Mouse (Mus musculus): ENCODE measurements around the gene Map4k3. TPM values are rescaled to one million over a fixed set of nuclear protein-coding genes. Genes with fewer than 3 reads are reported as not detected.
A peak's percentile ranks its signal among the peaks of the same experiment; 100 is the strongest.

Map4k3 gene
- polyA plus RNA-seq, 1 experiment from 2014 or later = 23.5 TPM

DNA sequence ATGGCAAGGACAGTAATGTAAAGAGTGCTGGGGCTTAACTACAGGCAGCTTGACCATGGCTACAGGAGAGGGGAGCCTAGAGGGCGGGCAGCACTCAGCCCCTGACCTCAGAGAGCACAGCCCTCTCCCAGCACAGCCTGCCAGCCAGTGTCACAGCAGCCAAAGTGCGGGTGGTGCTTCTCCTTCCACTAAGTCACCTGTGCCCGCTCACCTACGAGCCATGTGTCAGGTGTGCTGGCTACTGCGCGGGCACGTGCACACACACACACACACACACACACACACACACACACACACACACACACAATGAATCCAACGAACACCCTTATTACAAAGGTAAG, 82.6 kb downstream of the Map4k3 start:
- no peak for ATAC-seq
- H3K4me2 ChIP-seq (replicated peaks) = no peak overlapping the region
- no peak overlapping the region for H3K4me3 ChIP-seq (replicated peaks)
- no peaks in the 10 kb centered on the region for H3K27me3 ChIP-seq
- no peaks in the 10 kb centered on the region for H3K9me3 ChIP-seq
- H3K36me3 ChIP-seq = peaks cover 66% of the 10 kb centered on the region
- no peak overlapping the region for H3K27ac ChIP-seq
- no peaks in the 10 kb centered on the region for H3K4me1 ChIP-seq (replicated peaks)
- no peak overlapping the region for H3K9ac ChIP-seq (replicated peaks)
- 95% methylated on average over 6 of the region's 8 CpGs for WGBS

DNA sequence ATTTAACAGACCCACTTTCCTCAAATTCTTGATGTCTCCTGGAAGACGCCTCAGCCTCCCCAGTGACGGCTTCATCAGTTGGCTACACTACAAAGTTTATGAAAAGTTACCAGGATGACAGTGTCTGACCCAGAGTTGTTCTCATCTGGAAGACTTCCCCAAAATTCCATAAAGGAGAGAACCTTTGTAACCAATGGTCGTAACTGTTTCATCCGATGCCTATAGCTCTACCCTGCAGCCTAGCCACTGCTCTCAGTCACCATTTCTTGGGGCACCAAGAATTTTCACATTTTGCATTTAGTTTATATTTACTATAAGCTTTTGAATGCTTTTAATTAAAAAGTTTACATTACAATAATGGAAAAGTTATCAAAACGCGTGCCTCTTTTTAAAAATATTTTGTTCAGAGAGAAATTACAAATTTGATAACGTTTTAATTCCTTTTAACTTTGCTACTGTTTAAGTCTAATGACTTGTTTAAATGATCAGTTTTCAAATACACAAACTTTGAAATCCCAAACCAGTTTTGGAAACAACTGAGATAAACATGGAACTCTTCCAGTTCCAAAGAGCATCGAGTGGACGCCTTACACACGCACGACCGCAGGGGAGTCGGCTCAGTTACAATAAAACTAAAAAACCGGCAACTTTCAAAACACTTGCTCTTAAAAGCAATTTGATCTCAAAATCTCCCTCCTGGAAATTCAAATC, 83.1 kb downstream of the Map4k3 start:
- peaks cover 67% of the 10 kb centered on the region for H3K36me3 ChIP-seq
- no peak overlapping the region for H3K27ac ChIP-seq
- no peak overlapping the region for H3K4me3 ChIP-seq (replicated peaks)
- H3K9me3 ChIP-seq = no peaks in the 10 kb centered on the region
- no peak overlapping the region for H3K9ac ChIP-seq (replicated peaks)
- 96% methylated on average over 14 of the region's 14 CpGs for WGBS
- no peak overlapping the region for H3K4me2 ChIP-seq (replicated peaks)
- H3K4me1 ChIP-seq (replicated peaks) = no peaks in the 10 kb centered on the region
- no peaks in the 10 kb centered on the region for H3K27me3 ChIP-seq
- ATAC-seq = no peak

DNA sequence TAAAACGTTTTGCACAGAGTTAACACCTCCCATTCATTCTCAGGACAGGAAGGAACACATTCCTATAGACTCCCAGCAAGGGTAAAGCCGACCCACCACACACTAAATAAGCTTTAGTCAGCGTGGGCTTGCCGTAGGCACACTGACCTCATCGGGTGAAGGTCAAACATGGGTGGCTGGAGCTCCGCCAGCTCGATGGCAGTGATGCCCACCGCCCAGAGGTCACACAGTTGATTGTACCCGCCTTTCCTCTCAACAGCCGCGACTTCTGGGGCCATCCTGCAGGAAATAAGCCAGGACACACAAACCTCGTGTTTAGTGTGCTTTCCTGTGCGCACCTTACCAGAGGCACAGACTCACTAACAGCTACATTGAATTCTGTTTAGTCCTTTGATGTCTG, 83.7 kb downstream of the Map4k3 start:
- Histone ChIP-seq H3K36me3 (peaks cover 65% of the 10 kb centered on the region), H3K9me3 (no peaks in the 10 kb centered on the region), H3K27ac (no peak overlapping the region), H3K4me3 (replicated peaks) (no peak overlapping the region), H3K4me1 (replicated peaks) (no peaks in the 10 kb centered on the region), H3K27me3 (no peaks in the 10 kb centered on the region), H3K9ac (replicated peaks) (no peak overlapping the region), H3K4me2 (replicated peaks) (no peak overlapping the region)
- no peak for ATAC-seq
- 84% methylated on average over 13 of the region's 13 CpGs for WGBS

DNA sequence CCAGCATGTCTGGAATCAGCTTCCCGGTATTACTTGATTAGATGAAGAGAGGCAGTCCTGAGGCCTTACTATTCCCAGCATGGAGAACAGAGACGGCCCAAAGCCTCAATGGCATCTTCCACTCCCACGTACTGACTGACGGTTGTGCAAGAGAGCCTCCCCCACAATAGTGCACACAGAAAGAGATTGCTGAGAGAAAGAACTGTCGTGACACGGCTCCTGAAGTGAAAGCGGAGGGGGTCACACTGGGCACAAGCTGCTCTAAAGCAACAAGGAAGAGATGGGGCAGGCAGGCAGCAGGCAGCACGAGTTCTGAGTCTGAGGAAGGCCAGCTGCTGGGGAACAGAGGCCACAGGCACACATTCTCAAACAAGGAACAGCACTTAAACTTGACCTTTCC, 90.2 kb downstream of the Map4k3 start:
- Histone ChIP-seq H3K9me3 (no peaks in the 10 kb centered on the region), H3K36me3 (peaks cover 32% of the 10 kb centered on the region), H3K4me1 (replicated peaks) (0 out of 2 replicates have a peak, but pooled peaks cover 5% of the 10 kb centered on the region), H3K27me3 (no peaks in the 10 kb centered on the region), H3K4me3 (replicated peaks) (no peak overlapping the region), H3K27ac (peak overlapping the region; percentile 39; the same call in 1 of the 2 replicates), H3K4me2 (replicated peaks) (no peak overlapping the region), H3K9ac (replicated peaks) (no peak overlapping the region)
- 69% methylated on average over 8 of the region's 8 CpGs for WGBS
- no peak for ATAC-seq

DNA sequence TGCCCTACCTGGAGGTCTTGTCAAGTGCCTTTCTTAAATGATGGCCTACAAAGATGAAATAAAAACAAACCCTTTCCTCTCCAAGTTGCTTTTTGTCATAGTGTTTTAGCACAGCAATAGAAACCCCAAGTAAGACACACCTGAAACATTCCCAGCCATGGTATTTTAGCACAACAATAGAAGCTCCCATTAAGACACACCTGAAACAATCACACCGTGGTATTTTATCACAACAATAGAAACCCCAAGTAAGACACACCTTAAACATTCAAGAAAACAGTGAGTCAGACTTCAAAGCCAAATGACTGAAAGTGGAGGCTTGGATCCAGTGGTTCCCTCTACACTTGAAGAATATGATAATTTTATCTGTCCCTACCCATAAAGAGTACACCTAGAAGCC, 92.5 kb downstream of the Map4k3 start:
- Histone ChIP-seq H3K9ac (replicated peaks) (no peak overlapping the region), H3K4me2 (replicated peaks) (no peak overlapping the region), H3K27me3 (no peaks in the 10 kb centered on the region), H3K27ac (no peak overlapping the region), H3K36me3 (peaks cover 43% of the 10 kb centered on the region), H3K9me3 (no peaks in the 10 kb centered on the region), H3K4me1 (replicated peaks) (0 out of 2 replicates have a peak, but pooled peaks cover 5% of the 10 kb centered on the region), H3K4me3 (replicated peaks) (no peak overlapping the region)
- ATAC-seq = no peak
- 88% methylated on average over 1 of the region's 1 CpGs for WGBS

DNA sequence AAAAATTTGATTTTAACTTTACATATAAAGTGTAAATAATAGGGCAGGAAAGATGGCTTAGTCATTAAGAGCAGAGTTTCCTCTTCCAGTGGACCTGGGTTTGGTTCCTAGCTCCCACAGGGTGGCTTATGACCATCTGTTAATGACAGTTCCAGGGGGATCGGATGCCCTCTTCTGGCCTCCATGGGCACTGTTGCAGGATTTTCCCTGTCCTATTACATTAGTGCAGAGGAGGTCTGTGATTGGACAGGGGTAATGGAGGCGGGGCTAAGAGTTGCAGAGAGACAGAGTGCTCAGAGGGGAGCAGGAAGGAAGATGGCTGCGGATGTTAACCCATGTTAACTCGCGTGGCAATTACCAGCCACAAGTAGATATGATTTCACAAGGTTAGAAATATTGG, 95.4 kb downstream of the Map4k3 start:
- Histone ChIP-seq H3K4me3 (replicated peaks) (no peak overlapping the region), H3K27me3 (no peaks in the 10 kb centered on the region), H3K36me3 (peaks cover 44% of the 10 kb centered on the region), H3K4me2 (replicated peaks) (no peak overlapping the region), H3K9me3 (no peaks in the 10 kb centered on the region), H3K4me1 (replicated peaks) (0 out of 2 replicates have a peak, but pooled peaks cover under 1% of the 10 kb centered on the region), H3K9ac (replicated peaks) (no peak overlapping the region), H3K27ac (no peak overlapping the region)
- 96% methylated on average over 5 of the region's 5 CpGs for WGBS
- 0 out of 2 replicates have a peak, but pooled peaks have one; percentile 34 for ATAC-seq

DNA sequence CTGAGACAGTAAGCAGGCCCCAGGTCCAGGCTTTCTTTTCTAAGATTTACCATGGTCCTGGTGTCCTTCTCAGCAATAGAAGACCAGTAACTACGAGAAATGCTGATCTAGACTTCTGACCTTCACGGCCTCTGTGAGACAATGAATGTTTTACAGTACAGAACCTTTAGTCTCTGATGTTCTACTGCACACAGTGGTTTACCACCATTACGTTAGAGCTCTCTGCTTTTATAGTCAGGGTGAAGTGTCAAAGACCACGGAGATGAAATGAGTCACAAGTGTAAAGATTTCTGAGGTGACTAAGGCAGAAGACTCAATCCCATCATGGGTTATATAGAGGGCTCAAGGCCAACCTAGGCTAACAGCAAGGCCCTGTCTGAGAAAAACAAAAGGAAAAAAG, 95.9 kb downstream of the Map4k3 start:
- no peaks in the 10 kb centered on the region for H3K9me3 ChIP-seq
- no peak overlapping the region for H3K4me3 ChIP-seq (replicated peaks)
- no peaks in the 10 kb centered on the region for H3K4me1 ChIP-seq (replicated peaks)
- peaks cover 44% of the 10 kb centered on the region for H3K36me3 ChIP-seq
- WGBS = 97% methylated on average over 4 of the region's 4 CpGs
- no peaks in the 10 kb centered on the region for H3K27me3 ChIP-seq
- H3K9ac ChIP-seq (replicated peaks) = no peak overlapping the region
- no peak overlapping the region for H3K27ac ChIP-seq
- no peak overlapping the region for H3K4me2 ChIP-seq (replicated peaks)
- no peak for ATAC-seq

DNA sequence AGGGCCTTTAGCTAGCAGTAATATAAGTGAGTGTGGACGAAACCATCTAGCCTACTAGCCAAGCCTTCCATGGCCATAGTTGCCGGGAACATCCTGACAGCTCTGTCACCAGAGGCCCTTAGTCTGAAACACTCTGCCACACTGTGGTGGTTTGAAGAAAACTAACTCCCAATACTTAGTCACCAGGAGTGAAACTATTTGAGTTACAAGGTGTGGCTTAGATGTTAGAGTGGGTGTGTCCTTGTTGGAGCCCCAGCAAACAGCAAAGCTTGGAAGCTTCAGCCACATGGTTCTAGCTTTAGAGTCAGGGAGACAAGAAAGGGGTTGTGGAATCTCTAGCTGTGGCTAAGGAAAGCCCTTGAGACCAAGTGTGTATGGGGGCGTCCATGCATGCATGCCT, 97.3 kb downstream of the Map4k3 start:
- Histone ChIP-seq H3K27me3 (no peaks in the 10 kb centered on the region), H3K9me3 (no peaks in the 10 kb centered on the region), H3K4me3 (replicated peaks) (no peak overlapping the region), H3K9ac (replicated peaks) (no peak overlapping the region), H3K4me2 (replicated peaks) (no peak overlapping the region), H3K4me1 (replicated peaks) (no peaks in the 10 kb centered on the region), H3K27ac (no peak overlapping the region), H3K36me3 (peaks cover 44% of the 10 kb centered on the region)
- WGBS = 98% methylated on average over 3 of the region's 3 CpGs
- no peak for ATAC-seq

DNA sequence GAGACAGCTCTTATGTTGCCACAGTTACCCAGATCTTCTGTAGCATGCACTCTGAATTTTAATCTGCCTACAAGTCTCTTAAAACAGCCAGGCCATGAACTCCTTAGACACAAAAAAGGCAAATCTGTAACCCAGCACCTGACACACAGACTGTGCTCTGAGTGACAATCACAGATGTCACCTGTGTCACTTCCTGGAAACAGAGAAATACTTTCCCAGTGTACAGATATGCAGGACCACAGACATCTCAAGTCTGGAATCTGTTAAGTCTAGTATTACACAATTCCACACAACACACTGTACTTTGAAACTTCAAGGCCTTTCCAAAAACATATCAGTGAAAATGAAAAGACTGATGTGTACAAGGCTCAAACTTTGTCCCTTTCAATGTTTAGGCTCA, 103.3 kb downstream of the Map4k3 start:
- no peaks in the 10 kb centered on the region for H3K9me3 ChIP-seq
- H3K4me1 ChIP-seq (replicated peaks) = no peaks in the 10 kb centered on the region
- no peak for ATAC-seq
- H3K36me3 ChIP-seq = peaks cover 3% of the 10 kb centered on the region; the same call in 1 of the 2 replicates
- no peak overlapping the region for H3K4me3 ChIP-seq (replicated peaks)
- no peak overlapping the region for H3K9ac ChIP-seq (replicated peaks)
- H3K27me3 ChIP-seq = no peaks in the 10 kb centered on the region
- no peak overlapping the region for H3K4me2 ChIP-seq (replicated peaks)
- no peak overlapping the region for H3K27ac ChIP-seq

DNA sequence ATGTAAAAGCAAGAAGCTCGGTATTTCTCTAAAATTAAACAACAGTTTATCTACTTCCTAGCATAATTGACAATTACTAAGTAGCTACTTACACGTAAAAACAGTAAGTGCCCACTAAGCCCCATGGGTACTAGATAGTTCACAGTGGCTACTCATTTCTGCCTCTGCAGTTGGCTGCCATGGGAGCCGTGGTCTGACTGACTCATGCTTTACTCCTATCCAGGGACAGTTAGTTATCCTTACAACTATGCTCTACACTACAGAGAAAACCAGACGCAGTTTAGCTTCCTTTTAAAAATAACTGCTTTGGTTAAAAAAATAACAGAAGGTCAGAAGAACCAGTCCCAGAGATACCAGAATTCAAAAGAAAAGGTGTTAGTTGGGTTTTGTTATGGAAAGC, 106.6 kb downstream of the Map4k3 start:
- no peak overlapping the region for H3K27ac ChIP-seq
- no peak overlapping the region for H3K4me3 ChIP-seq (replicated peaks)
- WGBS = 90% methylated on average over 4 of the region's 4 CpGs
- H3K9ac ChIP-seq (replicated peaks) = no peak overlapping the region
- ATAC-seq = no peak
- H3K9me3 ChIP-seq = no peaks in the 10 kb centered on the region
- H3K4me2 ChIP-seq (replicated peaks) = no peak overlapping the region
- H3K36me3 ChIP-seq = peaks cover 9% of the 10 kb centered on the region
- no peaks in the 10 kb centered on the region for H3K27me3 ChIP-seq
- H3K4me1 ChIP-seq (replicated peaks) = no peaks in the 10 kb centered on the region

DNA sequence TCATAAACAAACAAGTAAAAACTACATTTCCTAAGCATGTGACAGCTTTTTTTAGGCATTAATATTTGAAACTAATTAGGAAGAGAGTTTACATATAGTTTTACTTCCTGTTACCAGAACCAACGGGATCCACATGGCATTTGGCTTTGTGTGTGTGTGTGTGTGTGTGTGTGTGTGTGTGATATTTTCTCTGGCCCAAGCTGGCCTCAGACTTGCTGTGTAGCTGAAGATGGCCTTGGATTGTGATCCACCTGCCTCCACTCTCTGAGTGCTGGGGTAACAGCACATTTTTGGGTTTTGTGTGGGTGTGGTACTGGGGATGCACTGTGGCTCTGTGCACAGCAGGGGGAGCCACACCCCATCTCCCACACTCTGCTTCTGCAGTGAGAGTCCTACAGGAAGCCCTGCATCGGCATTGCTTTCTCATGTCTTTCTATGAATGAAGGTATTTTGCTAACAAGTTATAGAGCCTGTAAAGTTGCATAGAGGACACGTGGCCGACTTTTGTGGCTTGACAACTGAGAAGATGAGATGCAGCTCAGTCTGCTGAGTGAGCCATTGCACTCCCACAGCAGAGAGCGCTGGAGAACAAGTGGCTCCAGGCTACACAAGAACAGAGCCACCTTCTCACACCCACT, 107.4 kb downstream of the Map4k3 start:
- WGBS = 69% methylated on average over 5 of the region's 5 CpGs
- Histone ChIP-seq H3K4me2 (replicated peaks) (no peak overlapping the region), H3K9me3 (no peaks in the 10 kb centered on the region), H3K36me3 (peaks cover 9% of the 10 kb centered on the region), H3K27me3 (no peaks in the 10 kb centered on the region), H3K27ac (no peak overlapping the region), H3K4me3 (replicated peaks) (no peak overlapping the region), H3K4me1 (replicated peaks) (no peaks in the 10 kb centered on the region), H3K9ac (replicated peaks) (no peak overlapping the region)
- ATAC-seq = peak; percentile 82

DNA sequence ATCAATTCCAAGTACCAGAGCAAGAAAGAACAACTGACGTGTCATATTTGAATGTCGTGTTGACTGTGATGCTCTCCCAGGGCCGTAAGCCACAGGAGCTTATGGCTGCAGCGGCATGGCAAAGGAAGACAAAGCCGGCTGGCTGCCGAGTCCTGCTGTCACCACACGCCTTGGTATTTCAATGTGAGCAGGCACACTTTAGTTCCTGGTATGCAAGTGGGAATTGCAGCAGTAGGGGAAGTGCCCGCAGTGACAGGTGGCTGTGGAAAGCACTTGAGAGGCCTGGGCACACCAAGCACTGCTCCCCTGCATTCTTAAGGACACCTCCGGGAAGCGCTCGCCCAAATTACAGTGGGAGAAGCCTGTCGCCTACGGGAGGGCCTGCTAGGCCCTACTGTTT, 108.7 kb downstream of the Map4k3 start:
- Histone ChIP-seq H3K4me3 (replicated peaks) (no peak overlapping the region), H3K9me3 (no peaks in the 10 kb centered on the region), H3K27ac (no peak overlapping the region), H3K4me2 (replicated peaks) (no peak overlapping the region), H3K36me3 (peaks cover 22% of the 10 kb centered on the region), H3K9ac (replicated peaks) (no peak overlapping the region), H3K27me3 (no peaks in the 10 kb centered on the region), H3K4me1 (replicated peaks) (no peaks in the 10 kb centered on the region)
- ATAC-seq = no peak
- 84% methylated on average over 13 of the region's 13 CpGs for WGBS

DNA sequence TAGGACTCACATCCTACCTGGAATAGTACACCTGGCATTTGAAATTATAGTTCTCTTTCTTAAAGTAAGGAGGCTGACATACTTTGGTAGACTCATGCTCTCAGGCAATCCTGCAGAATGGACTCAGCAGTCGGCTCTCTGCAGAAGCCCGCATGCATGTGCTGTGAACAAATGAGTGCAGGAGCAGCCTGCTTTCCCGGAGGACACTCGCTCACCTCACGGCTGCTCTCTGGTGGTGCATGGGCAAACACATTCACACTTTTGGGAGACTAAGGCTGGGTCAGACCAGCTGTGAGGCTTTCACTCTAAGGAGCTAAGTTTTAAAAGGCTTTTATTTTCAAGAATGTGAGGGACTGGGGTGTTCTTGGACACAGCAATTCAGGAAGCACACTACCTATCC, 109.4 kb downstream of the Map4k3 start:
- H3K36me3 ChIP-seq = peaks cover 25% of the 10 kb centered on the region
- WGBS = 79% methylated on average over 5 of the region's 5 CpGs
- H3K27ac ChIP-seq = no peak overlapping the region
- H3K27me3 ChIP-seq = no peaks in the 10 kb centered on the region
- H3K9ac ChIP-seq (replicated peaks) = no peak overlapping the region
- no peak overlapping the region for H3K4me2 ChIP-seq (replicated peaks)
- H3K9me3 ChIP-seq = no peaks in the 10 kb centered on the region
- H3K4me1 ChIP-seq (replicated peaks) = no peaks in the 10 kb centered on the region
- ATAC-seq = no peak
- no peak overlapping the region for H3K4me3 ChIP-seq (replicated peaks)

All from midbrain, embryonic 13.5 days (tissue).